Mouse (Mus musculus) forebrain, embryonic 16.5 days (tissue): Measurements from ENCODE around the gene Kdm5a. TPM values are rescaled to one million over a fixed set of nuclear protein-coding genes. Genes with fewer than 3 reads are reported as not detected.

Experiments
- ATAC-seq: fragments of 200-750 bp; cut with Nextera tagmentation; 2 replicates; pipeline ENCODE4 v1.8.0; 2017; ENCODE audit warnings: mild to moderate bottlenecking, moderate library complexity
- H3K27ac ChIP-seq: fragments of 300-500 bp; sonication (generic); 2 replicates; pipeline ENCODE4 v1.5.1; 2014; ENCODE audit warnings: low read length, control low read depth
- H3K27me3 ChIP-seq: fragments of 300-500 bp; sonication (generic); replicated peaks from 2 replicates; pipeline ENCODE4 v1.6.1; 2014; ENCODE audit warnings: low read length; ENCODE audit not compliant: control insufficient read depth, insufficient read depth
- H3K36me3 ChIP-seq: fragments of 300-500 bp; sonication (generic); 2 replicates; pipeline ENCODE4 v1.6.1; 2014; ENCODE audit not compliant: control insufficient read depth, insufficient read depth
- H3K4me1 ChIP-seq: fragments of 300-500 bp; sonication (generic); replicated peaks from 2 replicates; pipeline ENCODE4 v1.6.1; 2014; ENCODE audit warnings: low read length; ENCODE audit not compliant: control insufficient read depth, insufficient read depth
- H3K4me2 ChIP-seq: fragments of 300-500 bp; sonication (generic); 2 replicates; pipeline ENCODE4 v1.6.1; 2014; ENCODE audit warnings: mild to moderate bottlenecking, low read length, control low read depth
- H3K4me3 ChIP-seq: fragments of 300-500 bp; sonication (generic); replicated peaks from 2 replicates; pipeline ENCODE4 v1.5.1; 2014; ENCODE audit warnings: mild to moderate bottlenecking, low read length, control low read depth
- H3K9ac ChIP-seq: fragments of 300-500 bp; sonication (generic); replicated peaks from 2 replicates; pipeline ENCODE4 v1.6.1; 2014; ENCODE audit warnings: low read depth, low read length, control low read depth
- H3K9me3 ChIP-seq: fragments of 300-500 bp; sonication (generic); 2 replicates; pipeline ENCODE4 v1.6.1; 2016; ENCODE audit warnings: low read length; ENCODE audit not compliant: control insufficient read depth
- WGBS: fragments of 180-500 bp; shearing (Covaris S2); extraction: QIAGEN DNeasy Blood & Tissue Kit; methylation state at CpG from one replicate; pipeline ENCODE4 v1.1.7; 2014; 5-methylcytosine and 5-hydroxymethylcytosine counted together
- polyA plus RNA-seq: library from polyadenylated mRNA; unstranded; fragments of >200 nt; fragmentation: Nextera tagmentation; extraction: Ambion mirVana; gene quantifications from 2 replicates; pipeline ENCODE4 v1.2.1, GENCODE M21; 2015

The Kdm5a gene
- 47.1 and 48.3 TPM in 2 replicates for polyA plus RNA-seq

GRCm38 (mm10) chr6:120363688-120364522 lies at the start of gene Kdm5a, which contains the start of gene Ccdc77:
TSS of gene Kdm5a (plus strand) at chr6:120364124.
TSS of gene Ccdc77 (minus strand) at chr6:120364374.
- under 1% methylated on average over 71 of the region's 71 CpGs for WGBS
- Histone ChIP-seq H3K4me3 (peak within 1 kb of the TSS; percentile 95), H3K4me2 (peak within 1 kb of the TSS; percentile 94), H3K9ac (peak within 1 kb of the TSS; percentile 90), H3K9me3 (no peaks in the 10 kb centered on the region), H3K36me3 (peaks cover 10% of the 10 kb centered on the region), H3K4me1 (peaks cover 14% of the 10 kb centered on the region), H3K27me3 (no peaks in the 10 kb centered on the region), H3K27ac (peak within 1 kb of the TSS; percentile 94)
- ATAC-seq: peak; percentile 98

- Histone ChIP-seq H3K27me3 (no peaks in the 10 kb centered on the region), H3K9ac (no peak overlapping the region), H3K4me3 (no peak overlapping the region), H3K9me3 (no peaks in the 10 kb centered on the region), H3K27ac (no peak overlapping the region), H3K4me2 (no peak overlapping the region), H3K36me3 (no peaks in the 10 kb centered on the region), H3K4me1 (no peaks in the 10 kb centered on the region)
- 81% methylated on average over 11 of the region's 11 CpGs for WGBS
- no peak for ATAC-seq
These were observed 45.5 kb upstream of the Kdm5a start for GRCm38 (mm10) chr6:120318303-120318940.

- no peak overlapping the region for H3K27ac ChIP-seq
- H3K9me3 ChIP-seq: no peaks in the 10 kb centered on the region
- 86% methylated on average over 9 of the region's 9 CpGs for WGBS
- no peak overlapping the region for H3K9ac ChIP-seq
- H3K27me3 ChIP-seq: no peaks in the 10 kb centered on the region
- ATAC-seq: no peak
- H3K36me3 ChIP-seq: no peaks in the 10 kb centered on the region
- H3K4me2 ChIP-seq: no peak overlapping the region
- no peaks in the 10 kb centered on the region for H3K4me1 ChIP-seq
- no peak overlapping the region for H3K4me3 ChIP-seq
These were observed 44.8 kb upstream of the Kdm5a start for GRCm38 (mm10) chr6:120319129-120319528.

GRCm38 (mm10) chr6:120320369-120320768 lies 43.6 kb upstream of the Kdm5a start:
- WGBS: 66% methylated on average over 2 of the region's 2 CpGs
- Histone ChIP-seq H3K9ac (no peak overlapping the region), H3K4me1 (no peaks in the 10 kb centered on the region), H3K27me3 (no peaks in the 10 kb centered on the region), H3K27ac (no peak overlapping the region), H3K4me2 (no peak overlapping the region), H3K4me3 (no peak overlapping the region), H3K9me3 (no peaks in the 10 kb centered on the region), H3K36me3 (no peaks in the 10 kb centered on the region)
- no peak for ATAC-seq

- Histone ChIP-seq H3K27ac (no peak overlapping the region), H3K9me3 (no peaks in the 10 kb centered on the region), H3K4me1 (no peaks in the 10 kb centered on the region), H3K36me3 (peaks cover 2% of the 10 kb centered on the region; the same call in 1 of the 2 replicates), H3K4me3 (no peak overlapping the region), H3K9ac (no peak overlapping the region), H3K27me3 (no peaks in the 10 kb centered on the region), H3K4me2 (no peak overlapping the region)
- 30% methylated on average over 6 of the region's 6 CpGs for WGBS
- ATAC-seq: peak; percentile 66; the same call in 1 of the 2 replicates
These were observed 39.5 kb upstream of the Kdm5a start for GRCm38 (mm10) chr6:120324295-120324927.

GRCm38 (mm10) chr6:120332351-120332750 lies 31.6 kb upstream of the Kdm5a start:
- Histone ChIP-seq H3K9me3 (no peaks in the 10 kb centered on the region), H3K36me3 (peaks cover 2% of the 10 kb centered on the region; the same call in 1 of the 2 replicates), H3K27ac (no peak overlapping the region), H3K4me3 (no peak overlapping the region), H3K4me1 (no peaks in the 10 kb centered on the region), H3K9ac (no peak overlapping the region), H3K27me3 (no peaks in the 10 kb centered on the region), H3K4me2 (no peak overlapping the region)
- WGBS: 81% methylated on average over 2 of the region's 2 CpGs
- ATAC-seq: no peak

GRCm38 (mm10) chr6:120343992-120344391 lies 19.9 kb upstream of the Kdm5a start:
- Histone ChIP-seq H3K4me1 (no peaks in the 10 kb centered on the region), H3K9ac (no peak overlapping the region), H3K27ac (no peak overlapping the region), H3K36me3 (no peaks in the 10 kb centered on the region), H3K27me3 (no peaks in the 10 kb centered on the region), H3K9me3 (no peaks in the 10 kb centered on the region), H3K4me3 (no peak overlapping the region), H3K4me2 (no peak overlapping the region)
- 11% methylated on average over 1 of the region's 1 CpGs for WGBS
- 0 out of 2 replicates have a peak, but pooled peaks have one; percentile 10 for ATAC-seq

GRCm38 (mm10) chr6:120349018-120349417 lies 14.9 kb upstream of the Kdm5a start:
- H3K27me3 ChIP-seq: no peaks in the 10 kb centered on the region
- H3K4me3 ChIP-seq: no peak overlapping the region
- WGBS: 96% methylated on average over 3 of the region's 3 CpGs
- H3K36me3 ChIP-seq: peaks cover 2% of the 10 kb centered on the region
- no peak overlapping the region for H3K27ac ChIP-seq
- H3K4me1 ChIP-seq: no peaks in the 10 kb centered on the region
- H3K4me2 ChIP-seq: no peak overlapping the region
- H3K9ac ChIP-seq: no peak overlapping the region
- no peak for ATAC-seq
- H3K9me3 ChIP-seq: no peaks in the 10 kb centered on the region

- Histone ChIP-seq H3K4me3 (peak overlapping the region; percentile 57), H3K9ac (peak overlapping the region; percentile 27), H3K4me1 (peaks cover 7% of the 10 kb centered on the region), H3K4me2 (peak overlapping the region; percentile 62), H3K27ac (no peak overlapping the region), H3K36me3 (no peaks in the 10 kb centered on the region), H3K9me3 (no peaks in the 10 kb centered on the region), H3K27me3 (no peaks in the 10 kb centered on the region)
- ATAC-seq: no peak
- 38% methylated on average over 5 of the region's 5 CpGs for WGBS
These were observed 7.4 kb upstream of the Kdm5a start for GRCm38 (mm10) chr6:120356478-120356877.
